Mouse (Mus musculus): ENCODE measurements around the gene 5430419D17Rik. TPM values are rescaled to one million over a fixed set of nuclear protein-coding genes. Genes with fewer than 3 reads are reported as not detected.

5430419D17Rik gene
- polyA plus RNA-seq, 1 experiment from 2014 or later, result not detected

GRCm38 (mm10) chr7:131184339-131184738 is 10.1 kb downstream of the 5430419D17Rik start:
- Histone ChIP-seq H3K4me3 (ENCODE audit: low read depth, low read length) (no peak overlapping the region), H3K36me3 (ENCODE audit: control insufficient read depth, insufficient read depth, low read length) (no peaks in the 10 kb centered on the region), H3K4me2 (no peak overlapping the region), H3K9ac (ENCODE audit: low read length) (no peak overlapping the region), H3K4me1 (ENCODE audit: control insufficient read depth, insufficient read depth, low read length) (no peaks in the 10 kb centered on the region), H3K27me3 (ENCODE audit: control insufficient read depth, insufficient read depth, low read length) (no peaks in the 10 kb centered on the region), H3K9me3 (ENCODE audit: control insufficient read depth, low read length) (no peaks in the 10 kb centered on the region), H3K27ac (ENCODE audit: low read depth, low read length) (no peak overlapping the region)
- WGBS, result 73% methylated on average over 8 of the region's 8 CpGs
- ATAC-seq (ENCODE audit: low FRiP score) (no peak), DNase-seq (ENCODE audit: low spot score, missing footprints) (no peak)

- Histone ChIP-seq H3K4me2 (no peak overlapping the region), H3K27me3 (ENCODE audit: control insufficient read depth, insufficient read depth, low read length) (no peaks in the 10 kb centered on the region), H3K9me3 (ENCODE audit: control insufficient read depth, low read length) (no peaks in the 10 kb centered on the region), H3K4me3 (ENCODE audit: low read depth, low read length) (no peak overlapping the region), H3K9ac (ENCODE audit: low read length) (no peak overlapping the region), H3K36me3 (ENCODE audit: control insufficient read depth, insufficient read depth, low read length) (no peaks in the 10 kb centered on the region), H3K27ac (ENCODE audit: low read depth, low read length) (no peak overlapping the region), H3K4me1 (ENCODE audit: control insufficient read depth, insufficient read depth, low read length) (no peaks in the 10 kb centered on the region)
- no peak for DNase-seq (ENCODE audit: low spot score, missing footprints)
- no peak for ATAC-seq (ENCODE audit: low FRiP score)
- 80% methylated on average over 8 of the region's 8 CpGs for WGBS
These were observed 12.8 kb downstream of the 5430419D17Rik start for GRCm38 (mm10) chr7:131187047-131187446.

GRCm38 (mm10) chr7:131187996-131188395 is 13.8 kb downstream of the 5430419D17Rik start:
- H3K4me1 ChIP-seq (ENCODE audit: control insufficient read depth, insufficient read depth, low read length), result no peaks in the 10 kb centered on the region
- no peaks in the 10 kb centered on the region for H3K36me3 ChIP-seq (ENCODE audit: control insufficient read depth, insufficient read depth, low read length)
- no peak overlapping the region for H3K4me2 ChIP-seq
- H3K27me3 ChIP-seq (ENCODE audit: control insufficient read depth, insufficient read depth, low read length), result no peaks in the 10 kb centered on the region
- no peak overlapping the region for H3K27ac ChIP-seq (ENCODE audit: low read depth, low read length)
- no peaks in the 10 kb centered on the region for H3K9me3 ChIP-seq (ENCODE audit: control insufficient read depth, low read length)
- ATAC-seq (ENCODE audit: low FRiP score), result no peak
- no peak for DNase-seq (ENCODE audit: low spot score, missing footprints)
- WGBS, result 96% methylated on average over 14 of the region's 14 CpGs
- no peak overlapping the region for H3K4me3 ChIP-seq (ENCODE audit: low read depth, low read length)
- no peak overlapping the region for H3K9ac ChIP-seq (ENCODE audit: low read length)

GRCm38 (mm10) chr7:131223086-131223485 is 48.9 kb downstream of the 5430419D17Rik start:
- no peak overlapping the region for H3K4me2 ChIP-seq
- 80% methylated on average over 5 of the region's 5 CpGs for WGBS

GRCm38 (mm10) chr7:131236091-131236490 is 61.9 kb downstream of the 5430419D17Rik start:
- no peaks in the 10 kb centered on the region for H3K27me3 ChIP-seq (ENCODE audit: control insufficient read depth, insufficient read depth, low read length)
- H3K27ac ChIP-seq (ENCODE audit: low read depth, low read length), result no peak overlapping the region
- no peaks in the 10 kb centered on the region for H3K36me3 ChIP-seq (ENCODE audit: control insufficient read depth, insufficient read depth, low read length)
- no peak overlapping the region for H3K4me3 ChIP-seq (ENCODE audit: low read depth, low read length)
- H3K9me3 ChIP-seq (ENCODE audit: control insufficient read depth, low read length), result no peaks in the 10 kb centered on the region
- H3K4me1 ChIP-seq (ENCODE audit: control insufficient read depth, insufficient read depth, low read length), result no peaks in the 10 kb centered on the region
- DNase-seq (ENCODE audit: low spot score, missing footprints) (no peak), ATAC-seq (ENCODE audit: low FRiP score) (no peak)
- no peak overlapping the region for H3K9ac ChIP-seq (ENCODE audit: low read length)
- H3K4me2 ChIP-seq, result no peak overlapping the region

More at GRCm38 (mm10) chr7:131223086-131223485, 48.9 kb downstream of the 5430419D17Rik start:
- H3K27ac ChIP-seq (ENCODE audit: low read depth, low read length), result no peak overlapping the region
- no peak overlapping the region for H3K9ac ChIP-seq (ENCODE audit: low read length)
- no peaks in the 10 kb centered on the region for H3K36me3 ChIP-seq (ENCODE audit: control insufficient read depth, insufficient read depth, low read length)
- H3K27me3 ChIP-seq (ENCODE audit: control insufficient read depth, insufficient read depth, low read length), result no peaks in the 10 kb centered on the region
- no peaks in the 10 kb centered on the region for H3K9me3 ChIP-seq (ENCODE audit: control insufficient read depth, low read length)
- ATAC-seq (ENCODE audit: low FRiP score) (no peak), DNase-seq (ENCODE audit: low spot score, missing footprints) (no peak)
- no peak overlapping the region for H3K4me3 ChIP-seq (ENCODE audit: low read depth, low read length)
- H3K4me1 ChIP-seq (ENCODE audit: control insufficient read depth, insufficient read depth, low read length), result no peaks in the 10 kb centered on the region

- WGBS, result 41% methylated on average over 1 of the region's 1 CpGs
- Histone ChIP-seq H3K4me2 (no peak overlapping the region), H3K27me3 (ENCODE audit: control insufficient read depth, insufficient read depth, low read length) (no peaks in the 10 kb centered on the region), H3K4me3 (ENCODE audit: low read depth, low read length) (no peak overlapping the region), H3K27ac (ENCODE audit: low read depth, low read length) (no peak overlapping the region), H3K9me3 (ENCODE audit: control insufficient read depth, low read length) (no peaks in the 10 kb centered on the region), H3K36me3 (ENCODE audit: control insufficient read depth, insufficient read depth, low read length) (no peaks in the 10 kb centered on the region), H3K4me1 (ENCODE audit: control insufficient read depth, insufficient read depth, low read length) (no peaks in the 10 kb centered on the region), H3K9ac (ENCODE audit: low read length) (no peak overlapping the region)
- DNase-seq (ENCODE audit: low spot score, missing footprints) (no peak), ATAC-seq (ENCODE audit: low FRiP score) (no peak)
These were observed 70.8 kb downstream of the 5430419D17Rik start for GRCm38 (mm10) chr7:131244993-131245392.

GRCm38 (mm10) chr7:131256841-131257240 is 82.6 kb downstream of the 5430419D17Rik start:
- Histone ChIP-seq H3K27me3 (ENCODE audit: control insufficient read depth, insufficient read depth, low read length) (no peaks in the 10 kb centered on the region), H3K4me3 (ENCODE audit: low read depth, low read length) (no peak overlapping the region), H3K9ac (ENCODE audit: low read length) (no peak overlapping the region), H3K9me3 (ENCODE audit: control insufficient read depth, low read length) (no peaks in the 10 kb centered on the region), H3K36me3 (ENCODE audit: control insufficient read depth, insufficient read depth, low read length) (no peaks in the 10 kb centered on the region), H3K4me1 (ENCODE audit: control insufficient read depth, insufficient read depth, low read length) (no peaks in the 10 kb centered on the region), H3K27ac (ENCODE audit: low read depth, low read length) (no peak overlapping the region), H3K4me2 (no peak overlapping the region)
- DNase-seq (ENCODE audit: low spot score, missing footprints) (peak; percentile 44), ATAC-seq (ENCODE audit: low FRiP score) (no peak)
- WGBS, result 93% methylated on average over 5 of the region's 5 CpGs

GRCm38 (mm10) chr7:131257309-131257708 is 83.1 kb downstream of the 5430419D17Rik start:
- H3K4me1 ChIP-seq (ENCODE audit: control insufficient read depth, insufficient read depth, low read length), result no peaks in the 10 kb centered on the region
- H3K36me3 ChIP-seq (ENCODE audit: control insufficient read depth, insufficient read depth, low read length), result no peaks in the 10 kb centered on the region
- no peaks in the 10 kb centered on the region for H3K9me3 ChIP-seq (ENCODE audit: control insufficient read depth, low read length)
- ATAC-seq (ENCODE audit: low FRiP score), result no peak
- H3K27me3 ChIP-seq (ENCODE audit: control insufficient read depth, insufficient read depth, low read length), result no peaks in the 10 kb centered on the region
- DNase-seq (ENCODE audit: low spot score, missing footprints), result no peak
- H3K27ac ChIP-seq (ENCODE audit: low read depth, low read length), result no peak overlapping the region
- H3K4me2 ChIP-seq, result no peak overlapping the region
- WGBS, result 90% methylated on average over 1 of the region's 1 CpGs
- no peak overlapping the region for H3K4me3 ChIP-seq (ENCODE audit: low read depth, low read length)
- no peak overlapping the region for H3K9ac ChIP-seq (ENCODE audit: low read length)

- ATAC-seq (ENCODE audit: low FRiP score) (no peak), DNase-seq (ENCODE audit: low spot score, missing footprints) (no peak)
- Histone ChIP-seq H3K27me3 (ENCODE audit: control insufficient read depth, insufficient read depth, low read length) (no peaks in the 10 kb centered on the region), H3K4me2 (no peak overlapping the region), H3K36me3 (ENCODE audit: control insufficient read depth, insufficient read depth, low read length) (no peaks in the 10 kb centered on the region), H3K9me3 (ENCODE audit: control insufficient read depth, low read length) (no peaks in the 10 kb centered on the region), H3K27ac (ENCODE audit: low read depth, low read length) (no peak overlapping the region), H3K4me1 (ENCODE audit: control insufficient read depth, insufficient read depth, low read length) (no peaks in the 10 kb centered on the region), H3K9ac (ENCODE audit: low read length) (no peak overlapping the region), H3K4me3 (ENCODE audit: low read depth, low read length) (no peak overlapping the region)
- 71% methylated on average over 6 of the region's 6 CpGs for WGBS
These were observed 86.7 kb downstream of the 5430419D17Rik start for GRCm38 (mm10) chr7:131260946-131261345.

GRCm38 (mm10) chr7:131264251-131264650 is 90.0 kb downstream of the 5430419D17Rik start:
- H3K4me2 ChIP-seq, result no peak overlapping the region
- H3K27ac ChIP-seq (ENCODE audit: low read depth, low read length), result no peak overlapping the region
- no peaks in the 10 kb centered on the region for H3K9me3 ChIP-seq (ENCODE audit: control insufficient read depth, low read length)
- no peak for ATAC-seq (ENCODE audit: low FRiP score)
- no peaks in the 10 kb centered on the region for H3K27me3 ChIP-seq (ENCODE audit: control insufficient read depth, insufficient read depth, low read length)
- H3K9ac ChIP-seq (ENCODE audit: low read length), result no peak overlapping the region
- no peaks in the 10 kb centered on the region for H3K4me1 ChIP-seq (ENCODE audit: control insufficient read depth, insufficient read depth, low read length)
- 94% methylated on average over 4 of the region's 4 CpGs for WGBS
- no peaks in the 10 kb centered on the region for H3K36me3 ChIP-seq (ENCODE audit: control insufficient read depth, insufficient read depth, low read length)
- H3K4me3 ChIP-seq (ENCODE audit: low read depth, low read length), result no peak overlapping the region
- peak; percentile 21 for DNase-seq (ENCODE audit: low spot score, missing footprints)

Data from midbrain, embryonic 11.5 days (tissue).